Mouse (Mus musculus): ENCODE measurements around the gene Htatip2.

- TF ChIP-seq GATA1 (IDR thresholded peaks at IDR 0.05; ENCODE audit: low read length) (no peak), TAL1 (IDR thresholded peaks at IDR 0.05; ENCODE audit: low read length) (no peak)
Observed at GRCm38 (mm10) chr7:49783017-49783416, 24.1 kb downstream of the Htatip2 start.

Measured in erythroblast, embryonic 14.5 days (primary cell).